Mouse (Mus musculus) frontal cortex, postnatal 36 days (tissue): ENCODE measurements at regions not wholly inside any gene's neighbourhood (a gene's known extent, or its start where the extent isn't known, plus 50 kb on each side); places are given as distances from the start of the nearest gene placed in this dataset.

Experiments
- DNase-seq, 2 experiments: peaks; one replicate each; pipeline ENCODE4 v3.0.0; 2022; ENCODE audit warnings: low spot score in 2 of 2

DNA sequence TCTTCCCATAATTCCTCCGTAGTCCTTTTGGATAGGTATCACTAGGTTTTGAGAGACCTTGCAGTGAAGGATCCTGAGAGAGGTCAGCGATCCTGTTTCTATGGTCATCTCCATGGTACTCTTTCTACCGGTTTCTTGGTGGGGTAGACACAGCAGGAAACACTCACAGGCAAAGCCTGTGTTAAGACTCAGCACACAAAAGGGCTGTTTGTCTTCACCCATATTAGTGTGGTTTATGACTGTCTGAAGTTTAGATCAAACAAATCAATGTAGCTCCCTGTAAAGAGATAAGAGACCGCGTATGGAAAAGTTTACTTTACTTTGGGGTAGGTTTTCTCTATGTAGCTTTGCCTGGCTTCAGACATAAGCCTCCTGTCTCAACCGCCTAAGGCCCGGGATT is 282.5 kb upstream of the Rbms1 start:
- DNase-seq: no peak

DNA sequence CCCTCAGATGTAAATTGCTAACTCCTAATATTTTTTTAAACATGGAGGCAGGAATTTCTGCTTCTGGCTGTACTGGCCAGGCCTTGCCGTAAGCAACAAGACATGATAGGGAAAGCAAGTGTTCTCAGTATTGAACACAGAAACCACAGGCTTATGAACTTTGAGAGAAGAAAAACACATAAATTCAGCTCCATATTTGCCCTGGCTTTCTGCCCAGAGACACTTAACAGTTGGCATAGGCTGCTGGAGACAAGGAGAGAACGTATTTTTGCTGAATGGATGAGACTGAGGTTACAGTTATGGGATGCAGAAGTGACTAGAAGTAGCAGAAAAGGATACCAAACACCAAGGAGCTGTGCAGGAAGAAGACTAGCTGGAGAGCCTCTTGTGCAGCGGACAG is 258.7 kb upstream of the Rbms1 start:
- DNase-seq: no peak

DNA sequence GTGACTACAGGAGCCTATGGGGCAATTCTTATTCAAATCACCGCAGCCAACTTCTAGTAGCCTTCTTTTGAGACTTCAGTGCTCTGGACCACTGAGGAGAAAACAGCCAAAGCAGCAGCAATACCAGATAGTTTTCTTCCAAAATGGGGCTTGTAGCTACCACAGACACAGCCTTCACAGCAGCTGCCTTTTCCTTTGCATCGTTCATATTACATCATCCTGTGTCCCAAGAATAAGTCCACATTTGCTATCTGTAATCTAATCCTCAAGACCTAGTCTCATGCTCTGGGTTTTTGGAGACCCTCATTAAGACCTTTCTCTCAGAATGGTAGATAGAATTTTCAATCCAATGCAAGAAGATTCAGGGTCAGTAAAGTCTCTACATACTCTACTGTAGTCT is 258.2 kb upstream of the Rbms1 start:
- no peak for DNase-seq

DNA sequence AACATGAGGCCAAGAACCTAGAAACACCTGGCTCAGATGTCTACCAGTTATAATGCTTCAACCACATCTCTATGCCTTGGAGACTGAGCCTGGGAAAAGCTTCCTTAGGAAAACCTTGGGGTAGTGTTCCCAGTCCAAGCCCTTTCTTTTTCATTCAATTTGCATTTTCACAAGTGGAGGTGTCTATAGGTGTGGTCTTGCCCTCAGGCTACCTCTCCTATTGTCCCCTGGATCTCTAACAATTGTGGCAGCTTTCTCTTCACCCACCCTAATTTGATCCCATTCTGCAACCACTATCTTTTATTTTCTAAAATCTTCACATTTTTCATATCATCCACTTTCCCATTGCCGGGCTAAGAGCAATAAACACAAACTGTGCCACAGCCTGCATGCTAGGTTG is 251.0 kb upstream of the Rbms1 start:
- DNase-seq: no peak

DNA sequence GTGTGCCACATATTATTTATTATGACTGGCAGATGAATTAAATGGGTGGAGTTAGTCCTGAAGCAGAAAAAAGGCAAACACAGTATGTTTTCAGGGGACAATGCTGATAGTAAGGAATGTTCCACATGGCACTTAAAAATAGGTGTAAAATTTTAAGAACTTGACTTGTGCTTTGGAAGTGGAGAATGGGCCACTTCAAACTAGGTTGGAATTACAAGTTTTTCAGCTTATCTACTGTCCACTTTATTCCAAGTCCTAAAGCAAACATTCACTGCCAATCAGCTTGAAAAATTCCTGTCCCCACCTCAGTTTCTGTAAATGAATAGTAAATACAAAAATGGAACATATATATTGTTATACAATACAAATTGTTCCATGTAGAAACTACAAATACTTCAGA is 238.4 kb upstream of the Rbms1 start:
- DNase-seq: no peak

DNA sequence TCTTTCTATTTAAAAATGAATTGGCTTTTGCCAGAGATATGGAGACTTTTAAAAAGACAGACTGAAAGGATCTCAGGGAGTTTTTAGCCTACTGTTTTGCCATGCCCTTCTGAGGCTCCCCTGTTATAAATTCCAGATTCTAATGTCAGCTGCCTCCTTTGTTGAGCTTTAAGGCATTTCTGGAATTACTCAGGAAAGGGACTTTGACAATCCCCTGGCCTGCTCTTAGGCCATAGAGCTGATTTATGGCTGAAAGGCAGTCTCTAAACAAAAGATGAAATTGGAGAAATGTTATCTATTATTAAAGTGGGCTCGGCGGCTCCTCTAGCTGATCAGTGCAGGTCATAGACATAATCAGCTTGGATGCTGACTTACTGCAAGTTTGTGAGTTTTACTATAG is 231.0 kb upstream of the Rbms1 start:
- no peak for DNase-seq

DNA sequence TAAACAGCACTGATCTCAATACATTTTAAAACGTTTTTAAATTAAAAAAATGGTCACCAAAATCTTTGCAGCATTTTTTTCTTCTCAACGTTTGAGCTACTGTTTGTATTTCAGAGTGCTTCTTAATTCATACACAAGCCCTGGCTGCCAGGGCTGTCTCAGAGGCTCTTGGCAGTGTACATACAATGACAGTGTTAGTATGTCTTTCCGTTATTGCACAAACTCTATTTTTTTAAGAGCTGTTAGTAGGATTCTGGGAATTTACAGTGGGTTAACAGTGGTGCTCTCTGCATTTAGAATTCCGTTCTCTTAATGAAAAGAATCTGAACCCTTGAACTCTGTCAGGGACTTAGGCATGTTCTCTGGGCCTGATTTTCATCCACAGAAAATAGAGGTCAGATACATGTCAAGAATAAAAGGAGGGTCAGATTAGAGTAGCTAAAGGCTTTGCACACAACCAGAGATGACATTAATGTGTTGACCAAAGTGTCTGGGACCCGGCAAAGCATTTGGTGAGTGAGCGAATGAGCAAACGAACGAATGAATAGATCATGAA is 219.5 kb upstream of the Rbms1 start:
- DNase-seq: no peak

DNA sequence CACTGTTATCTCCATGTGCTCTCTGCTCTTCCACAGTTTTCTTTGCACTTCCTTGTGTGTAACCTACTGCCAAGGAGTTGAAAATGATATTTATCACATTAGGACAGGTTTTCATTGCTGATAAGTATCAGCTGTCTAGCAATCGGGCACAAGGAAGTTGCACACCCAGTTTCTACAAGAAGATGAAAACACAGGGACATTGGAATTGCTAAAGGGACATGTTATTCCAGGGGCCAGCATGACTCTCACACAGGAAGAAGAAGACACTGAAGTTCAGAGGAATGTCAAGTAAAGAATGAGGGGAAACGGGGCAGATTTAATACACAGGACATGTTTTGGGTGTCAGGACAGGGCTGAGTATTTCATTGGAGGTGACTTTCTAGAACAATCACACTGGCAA is 214.8 kb upstream of the Rbms1 start:
- no peak for DNase-seq

DNA sequence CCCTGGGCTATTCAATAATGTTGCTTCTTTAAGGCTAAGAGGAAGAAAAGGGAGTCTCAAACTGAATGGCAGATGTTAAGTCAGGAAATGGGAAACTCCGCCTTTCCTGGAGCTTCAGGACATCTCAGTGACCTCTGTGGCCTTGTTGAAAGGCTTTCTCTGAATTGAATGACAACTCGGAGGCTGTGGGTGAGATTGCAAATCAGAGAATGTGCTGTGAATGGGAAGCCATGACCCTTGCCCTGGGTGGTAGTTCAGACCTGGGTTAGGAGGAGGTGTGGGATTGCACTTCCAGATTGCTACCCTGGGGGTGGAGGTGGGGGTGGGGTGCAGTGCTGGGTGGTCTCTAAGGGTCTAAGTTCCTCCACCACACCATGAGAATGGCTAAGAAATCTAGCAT is 213.8 kb upstream of the Rbms1 start:
- DNase-seq: no peak

DNA sequence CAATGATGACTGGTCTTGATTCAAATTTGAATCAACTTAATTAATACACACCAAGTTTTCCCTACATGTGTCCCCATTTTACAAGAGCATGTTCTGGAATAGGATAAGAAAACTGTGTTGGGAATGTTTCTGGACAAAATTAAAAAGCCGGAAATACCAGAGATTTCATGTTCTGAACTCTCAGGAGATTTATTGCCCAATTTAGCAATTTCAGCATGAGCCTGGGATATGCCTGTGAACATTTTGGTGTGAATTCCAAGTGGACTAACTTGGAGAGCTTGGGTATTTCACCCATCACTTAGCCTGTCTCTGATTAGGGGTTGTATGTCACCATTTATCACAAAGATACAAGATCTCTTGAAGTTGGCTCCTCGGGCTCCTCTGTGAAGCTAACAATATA is 210.6 kb upstream of the Rbms1 start:
- DNase-seq: no peak

DNA sequence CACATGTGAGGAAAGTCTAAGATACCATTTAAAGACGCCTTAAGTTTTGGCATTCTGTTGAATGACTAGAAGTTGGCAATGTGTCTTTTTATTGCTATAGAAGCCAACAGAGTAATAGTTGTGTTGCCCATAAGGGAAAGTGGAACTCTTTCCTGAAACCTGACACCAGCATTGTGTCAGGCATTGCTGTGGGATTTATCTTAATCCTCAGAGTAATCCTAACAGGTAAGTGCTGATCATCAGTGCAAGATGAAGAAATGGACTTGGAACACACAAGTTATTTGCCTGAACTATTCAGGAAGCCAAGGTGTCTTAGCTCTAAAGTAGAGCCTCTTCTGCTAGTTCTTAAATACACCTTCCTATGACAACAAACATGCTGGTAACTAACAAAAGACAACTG is 198.3 kb upstream of the Rbms1 start:
- no peak for DNase-seq

DNA sequence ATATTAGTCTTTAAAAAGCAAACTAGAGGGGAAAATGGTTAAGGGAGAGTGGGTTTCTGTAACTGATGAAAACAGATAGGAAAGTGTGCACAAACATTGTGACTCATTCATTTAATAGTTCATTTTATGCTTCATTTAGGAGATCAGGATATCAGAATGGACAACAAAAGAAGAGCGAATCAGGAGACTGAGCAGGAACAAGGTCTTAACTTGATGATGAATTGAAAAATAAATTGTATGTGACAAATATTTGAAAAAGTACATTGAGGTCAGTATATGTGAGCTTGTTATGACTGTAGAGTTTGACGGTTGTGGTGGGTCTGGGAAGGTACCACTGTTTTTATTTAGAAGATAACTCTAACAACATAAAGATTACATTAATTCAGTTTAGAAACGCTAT is 196.8 kb upstream of the Rbms1 start:
- DNase-seq: no peak

DNA sequence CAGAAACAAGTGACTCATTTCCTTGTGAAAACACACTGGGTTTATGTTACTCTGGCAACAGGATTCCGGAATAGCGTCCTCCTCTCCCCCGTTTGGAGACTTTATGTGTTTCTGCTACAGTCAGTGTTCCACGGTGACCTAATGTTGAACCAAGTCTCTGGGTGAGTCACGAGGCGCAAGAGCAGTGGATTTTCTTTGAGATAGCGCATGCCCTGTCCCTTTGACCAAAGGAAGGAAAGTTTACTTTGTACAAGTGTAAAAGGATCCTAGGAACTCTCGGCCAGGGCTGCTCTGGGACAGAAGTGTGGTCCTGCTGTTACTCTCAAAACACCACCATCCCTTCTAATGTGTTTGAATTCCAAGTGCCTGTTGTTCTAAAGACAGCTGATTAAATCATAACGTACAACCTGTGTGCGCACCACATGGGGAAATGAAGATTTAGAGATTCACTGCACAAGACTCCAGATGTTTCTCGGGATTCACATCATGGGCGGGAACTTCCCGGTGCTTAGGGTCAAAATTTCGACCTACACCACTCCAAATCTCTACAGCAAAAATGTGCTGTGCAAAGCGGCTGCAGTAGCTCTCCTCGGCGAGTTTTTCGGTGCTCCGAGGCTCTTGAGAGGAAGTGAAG is 176.1 kb upstream of the Rbms1 start:
- peak; percentile 6 to 27 for DNase-seq

DNA sequence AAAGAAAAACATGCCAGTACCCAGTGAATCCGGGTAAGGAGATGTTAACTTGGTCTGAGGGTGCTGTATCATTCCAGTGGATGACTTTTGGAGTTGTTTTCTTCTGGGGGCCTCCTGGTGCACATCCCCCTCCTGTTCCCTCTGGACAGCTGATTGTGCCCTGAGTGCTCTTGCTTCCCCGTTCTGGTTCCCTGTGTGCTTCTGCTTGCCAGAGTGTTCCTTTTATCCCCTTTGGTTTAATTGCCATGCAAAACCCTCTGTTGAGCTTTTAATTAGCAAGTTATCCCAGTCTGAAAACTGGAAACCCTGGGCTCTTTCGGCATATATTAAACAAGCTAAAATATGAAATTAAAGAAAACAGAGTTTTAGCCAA is 175.6 kb upstream of the Rbms1 start:
- peak in 1 of 2 experiments; percentile 3 for DNase-seq

DNA sequence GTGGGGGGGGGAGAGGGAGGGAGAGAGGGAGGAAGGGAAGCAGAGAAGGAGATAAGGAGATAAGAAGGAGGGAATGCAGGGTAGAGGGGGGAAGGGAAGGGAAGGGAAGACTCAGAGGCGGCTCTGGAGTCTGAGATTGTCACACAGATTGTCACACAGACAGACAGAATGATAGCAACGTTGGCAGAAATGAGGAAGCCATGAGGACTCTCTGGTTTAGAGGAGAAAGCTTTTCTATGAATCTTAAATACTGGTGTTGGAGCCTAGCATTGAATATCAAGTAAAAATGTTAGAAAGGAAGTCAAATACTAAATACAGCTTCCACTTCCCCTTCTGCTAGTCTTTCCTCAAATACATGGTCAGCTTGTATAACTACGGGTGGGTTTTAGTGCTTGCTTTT is 174.4 kb upstream of the Rbms1 start:
- no peak for DNase-seq

DNA sequence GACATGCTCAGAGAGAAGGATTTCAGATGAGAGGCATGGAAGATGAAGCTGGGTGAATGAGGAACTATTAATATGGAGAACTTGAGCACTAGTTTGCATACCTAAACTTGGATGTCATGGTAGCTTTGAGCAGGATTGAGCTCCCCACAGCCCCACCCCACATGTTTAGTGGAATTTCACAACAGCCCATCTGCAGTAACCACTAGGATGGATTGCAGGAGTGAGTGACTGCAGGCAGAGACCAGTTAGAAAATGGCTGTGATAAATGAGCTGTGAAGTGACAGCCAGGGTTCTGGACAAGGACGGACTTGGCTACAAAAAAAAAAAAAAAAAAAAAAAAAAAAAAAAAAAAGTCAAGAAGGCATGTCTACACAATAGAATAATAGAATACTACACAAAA is 173.9 kb upstream of the Rbms1 start:
- DNase-seq: no peak

DNA sequence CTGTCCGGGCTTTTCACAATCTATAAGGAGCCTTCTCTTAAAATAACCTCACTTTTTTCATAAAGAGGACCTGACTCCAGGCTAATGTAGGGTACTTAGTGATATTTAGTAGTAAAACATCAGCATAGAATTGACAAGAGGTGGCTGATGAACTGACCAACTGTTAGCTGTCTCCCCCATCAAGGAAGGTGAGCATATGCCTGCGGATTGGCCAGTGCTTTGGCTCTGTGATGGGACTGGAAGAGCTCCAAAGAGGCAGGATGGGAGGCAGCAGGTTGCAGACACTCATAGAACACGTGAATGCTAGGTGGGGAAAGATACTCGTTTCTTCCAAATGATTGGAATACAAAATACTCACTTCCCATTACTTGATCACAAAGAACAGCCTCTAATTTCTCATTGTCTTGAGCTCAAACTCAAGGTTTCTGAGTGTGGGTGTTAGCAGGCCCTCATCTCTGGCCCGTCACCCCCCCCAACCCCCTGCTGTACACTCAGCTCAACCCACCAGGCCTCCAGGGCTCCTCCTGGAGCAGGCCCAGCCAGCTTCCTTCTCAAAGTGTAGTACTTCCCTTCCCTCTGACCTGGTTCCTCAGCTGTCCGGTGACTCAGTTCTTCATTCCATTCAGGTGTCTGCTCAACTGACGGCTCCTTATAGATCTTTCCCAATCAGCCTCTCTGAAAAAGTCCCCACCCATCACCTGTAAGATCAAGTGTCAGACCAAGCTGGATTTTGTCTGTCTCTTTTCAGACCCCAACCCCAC is 160.2 kb upstream of the Rbms1 start:
- DNase-seq: no peak

DNA sequence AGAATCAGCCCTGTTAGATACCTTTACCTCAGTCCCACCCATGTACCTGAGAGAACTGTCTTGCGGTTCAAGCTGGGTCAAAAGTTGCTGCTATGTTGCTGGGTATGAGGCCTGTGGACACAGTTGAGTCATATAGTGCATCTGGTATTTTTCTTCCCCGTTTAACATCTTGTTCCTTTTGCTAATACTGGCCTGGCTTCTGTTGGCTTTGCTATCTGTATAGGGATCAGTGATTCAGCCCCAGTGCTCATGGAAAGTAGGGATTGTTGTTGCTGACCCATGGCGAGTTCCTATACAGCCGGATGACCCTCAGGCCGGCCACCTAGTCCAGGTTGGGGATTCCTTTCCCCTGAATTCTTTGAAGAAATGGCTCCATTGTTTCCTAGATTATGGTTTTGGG is 158.3 kb upstream of the Rbms1 start:
- no peak for DNase-seq

DNA sequence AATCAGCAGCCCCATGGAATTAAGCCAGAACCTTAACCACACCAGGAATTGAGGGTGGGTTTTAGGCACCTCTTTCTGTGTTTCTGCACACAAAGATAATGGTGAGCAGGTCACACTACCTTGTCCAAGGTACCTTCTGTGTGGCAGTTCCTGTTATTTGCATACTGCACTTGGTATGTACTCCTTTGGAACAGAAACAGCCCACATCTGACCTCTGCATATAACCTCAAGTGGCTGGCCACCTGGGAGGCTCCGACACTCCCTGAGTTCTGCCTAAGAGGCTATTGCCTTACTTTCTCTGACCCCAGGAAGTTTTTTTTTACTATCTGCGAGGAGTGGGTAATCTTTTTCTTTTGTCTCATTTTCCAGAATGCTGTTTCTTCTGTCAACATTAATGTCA is 151.6 kb upstream of the Rbms1 start:
- DNase-seq: no peak

DNA sequence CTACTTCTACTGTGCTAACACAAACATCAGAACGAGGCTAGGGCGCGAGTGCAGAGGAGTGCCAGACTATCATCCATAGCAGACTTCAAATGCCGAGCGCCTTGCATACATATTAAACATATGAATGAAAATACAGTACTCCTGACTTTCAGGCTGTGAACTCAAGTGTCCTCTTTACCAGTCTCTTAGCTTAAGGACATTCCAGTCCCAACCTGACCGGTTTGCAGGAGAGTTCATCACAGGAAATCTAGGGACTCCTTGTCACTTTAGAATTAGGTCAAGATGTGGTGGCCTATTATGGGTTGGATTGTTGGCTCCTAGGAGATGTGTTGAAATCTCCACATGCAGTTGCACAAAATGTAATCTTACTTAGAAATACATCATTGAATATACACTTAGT is 150.9 kb upstream of the Rbms1 start:
- no peak for DNase-seq

DNA sequence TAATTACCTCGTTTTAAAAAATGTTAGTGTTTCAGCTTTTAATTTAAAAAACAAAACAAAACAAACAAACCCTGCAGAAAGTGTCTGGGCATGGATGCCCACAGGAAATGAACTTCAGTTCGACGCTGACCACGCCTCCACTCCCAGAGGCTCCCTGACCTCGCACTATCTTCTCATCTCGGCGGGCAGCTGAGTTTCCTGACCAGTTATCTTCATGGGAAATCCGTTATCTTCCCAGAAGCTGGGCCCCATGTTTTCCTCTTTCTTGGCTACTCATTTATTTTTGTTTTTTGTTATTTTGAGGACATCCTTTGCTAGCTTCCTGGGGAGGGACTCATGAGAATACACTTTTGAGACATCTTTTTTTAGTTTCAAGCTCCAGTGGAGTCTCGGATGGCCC is 147.6 kb upstream of the Rbms1 start:
- DNase-seq: no peak

DNA sequence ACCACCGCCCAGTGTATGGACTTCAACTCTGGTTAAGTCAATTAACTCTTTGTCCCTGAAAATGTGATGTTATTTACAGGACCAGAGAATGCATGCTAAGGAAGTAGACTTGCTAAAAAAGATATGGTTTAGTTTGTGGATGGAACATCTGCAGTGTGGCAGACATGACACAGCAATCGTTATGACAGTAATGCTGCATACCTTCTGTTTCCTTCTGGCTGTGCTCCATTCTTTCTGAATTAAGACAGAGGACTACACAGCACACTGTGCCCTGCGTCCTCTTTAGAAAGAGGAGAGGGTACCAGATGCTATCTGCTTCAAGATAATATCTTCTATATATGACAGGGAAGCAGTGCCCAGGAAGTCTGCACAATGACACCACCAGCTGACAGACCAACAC is 146.6 kb upstream of the Rbms1 start:
- peak in 1 of 2 experiments; percentile 3 for DNase-seq

DNA sequence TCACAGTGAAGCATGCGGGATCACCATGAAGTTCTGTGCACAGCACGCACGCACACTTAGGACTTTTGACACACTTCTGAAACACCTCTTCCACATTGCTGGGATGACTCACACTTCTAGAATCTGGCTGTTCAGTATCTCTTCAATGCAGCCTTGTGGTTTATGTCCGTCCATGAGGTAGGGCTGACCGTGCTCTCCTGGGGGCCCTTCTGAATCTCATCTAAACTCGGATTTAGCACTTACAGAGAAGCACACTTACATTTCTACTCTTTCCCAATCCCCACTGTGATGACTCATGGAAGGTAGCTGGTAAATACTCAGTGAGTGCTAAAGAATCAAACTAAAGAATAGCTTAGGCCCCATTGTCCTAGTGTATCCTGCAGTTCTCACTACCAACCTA is 142.2 kb upstream of the Rbms1 start:
- no peak for DNase-seq

DNA sequence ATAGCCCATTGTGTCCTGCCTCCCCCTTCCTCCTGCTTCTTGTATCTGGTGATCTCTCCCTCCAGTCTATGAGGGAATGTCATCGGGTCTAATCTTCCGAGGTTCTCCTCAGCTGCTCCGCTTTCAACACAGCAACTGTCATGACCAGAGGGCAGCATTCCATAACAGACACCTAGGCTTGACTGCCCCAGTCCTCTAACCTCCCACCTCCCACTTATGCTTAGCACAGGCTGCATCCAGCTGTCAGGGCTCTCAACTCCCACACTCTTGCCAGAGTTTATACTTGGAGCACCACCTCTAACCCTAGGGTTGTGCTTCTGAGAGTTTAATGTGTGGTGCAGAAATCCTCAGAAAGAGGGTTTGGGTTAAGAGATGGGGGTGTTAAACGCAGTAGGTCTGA is 137.9 kb upstream of the Rbms1 start:
- DNase-seq: no peak
